Mouse (Mus musculus) heart, embryonic 13.5 days (tissue): Measurements from ENCODE around the gene 1700037H04Rik. TPM values are rescaled to one million over a fixed set of nuclear protein-coding genes. Genes with fewer than 3 reads are reported as not detected.

Experiments used
- ATAC-seq: fragments of 200-750 bp; cut with Nextera tagmentation; 2 replicates; pipeline ENCODE4 v1.8.0; 2017; ENCODE audit warnings: moderate TSS enrichment; ENCODE audit not compliant: insufficient number of reproducible peaks, low FRiP score, low TSS enrichment; ENCODE audit errors: extremely low read depth
- H3K27ac ChIP-seq: fragments of 300-500 bp; sonication (generic); replicated peaks from 2 replicates; pipeline ENCODE4 v1.5.1; 2015; ENCODE audit warnings: moderate library complexity, mild to moderate bottlenecking, inconsistent platforms
- H3K27me3 ChIP-seq: fragments of 300-500 bp; sonication (generic); replicated peaks from 2 replicates; pipeline ENCODE4 v1.6.1; 2015; ENCODE audit warnings: mild to moderate bottlenecking, inconsistent platforms
- H3K36me3 ChIP-seq: fragments of 300-500 bp; sonication (generic); 2 replicates; pipeline ENCODE4 v1.6.1; 2015; ENCODE audit warnings: mild to moderate bottlenecking, inconsistent platforms
- H3K4me1 ChIP-seq: fragments of 300-500 bp; sonication (generic); 2 replicates; pipeline ENCODE4 v1.6.1; 2015; ENCODE audit warnings: inconsistent platforms
- H3K4me2 ChIP-seq: fragments of 300-500 bp; sonication (generic); 2 replicates; pipeline ENCODE4 v1.6.1; 2015; ENCODE audit warnings: inconsistent platforms, mild to moderate bottlenecking, moderate library complexity
- H3K4me3 ChIP-seq: fragments of 300-500 bp; sonication (generic); 2 replicates; pipeline ENCODE4 v1.5.1; 2015; ENCODE audit warnings: moderate library complexity, mild to moderate bottlenecking, inconsistent platforms
- H3K9ac ChIP-seq: fragments of 300-500 bp; sonication (generic); 2 replicates; pipeline ENCODE4 v1.6.1; 2015; ENCODE audit warnings: inconsistent platforms, mild to moderate bottlenecking, moderate library complexity
- H3K9me3 ChIP-seq: fragments of 300-500 bp; sonication (generic); 2 replicates; pipeline ENCODE4 v1.6.1; 2016; ENCODE audit warnings: inconsistent platforms
- WGBS: fragments of 180-500 bp; shearing (Covaris S2); methylation state at CpG from one replicate; pipeline ENCODE4 v1.1.7; 2015; ENCODE audit warnings: mixed read lengths; 5-methylcytosine and 5-hydroxymethylcytosine counted together
- polyA plus RNA-seq: library from polyadenylated mRNA; unstranded; fragments of >200 nt; fragmentation: Nextera tagmentation; extraction: Ambion mirVana; gene quantifications from 2 replicates; pipeline ENCODE4 v1.2.1, GENCODE M21; 2015

Gene 1700037H04Rik
- polyA plus RNA-seq, 1 experiment from 2014 or later = 69.0 TPM

- peaks cover 14% of the 10 kb centered on the region for H3K4me1 ChIP-seq
- no peaks in the 10 kb centered on the region for H3K36me3 ChIP-seq
- H3K4me3 ChIP-seq = no peak overlapping the region
- peaks cover 2% of the 10 kb centered on the region; the same call in 1 of the 2 replicates for H3K27me3 ChIP-seq
- H3K9me3 ChIP-seq = peaks cover 9% of the 10 kb centered on the region; the same call in 1 of the 2 replicates
- H3K27ac ChIP-seq = no peak overlapping the region
- WGBS = 63% methylated on average over 7 of the region's 7 CpGs
- no peak overlapping the region for H3K4me2 ChIP-seq
- ATAC-seq = no peak
- no peak overlapping the region for H3K9ac ChIP-seq
These were observed 4.0 kb upstream of the 1700037H04Rik start for GRCm38 (mm10) chr2:131163924-131164323.

GRCm38 (mm10) chr2:131160671-131161111 is 810 bp upstream of the 1700037H04Rik start:
- H3K27ac ChIP-seq = peak overlapping the region; percentile 92
- peak overlapping the region; percentile 84 for H3K9ac ChIP-seq
- peaks cover 9% of the 10 kb centered on the region; the same call in 1 of the 2 replicates for H3K9me3 ChIP-seq
- H3K4me3 ChIP-seq = peak overlapping the region; percentile 82
- peaks cover 44% of the 10 kb centered on the region for H3K4me1 ChIP-seq
- 1% methylated on average over 17 of the region's 17 CpGs for WGBS
- H3K36me3 ChIP-seq = peaks cover under 1% of the 10 kb centered on the region; the same call in 1 of the 2 replicates
- ATAC-seq = 0 out of 2 replicates have a peak, but pooled peaks have one; percentile 2
- H3K27me3 ChIP-seq = no peaks in the 10 kb centered on the region
- H3K4me2 ChIP-seq = peak overlapping the region; percentile 85

GRCm38 (mm10) chr2:131159491-131159910 is 380 bp downstream of the 1700037H04Rik start:
- Histone ChIP-seq H3K4me1 (peaks cover 53% of the 10 kb centered on the region), H3K27ac (peak overlapping the region; percentile 92), H3K4me3 (peak overlapping the region; percentile 82), H3K27me3 (no peaks in the 10 kb centered on the region), H3K36me3 (peaks cover 13% of the 10 kb centered on the region), H3K4me2 (peak overlapping the region; percentile 85), H3K9me3 (peaks cover under 1% of the 10 kb centered on the region; the same call in 1 of the 2 replicates), H3K9ac (peak overlapping the region; percentile 93)
- WGBS = under 1% methylated on average over 18 of the region's 18 CpGs
- peak; percentile 53 for ATAC-seq

- Histone ChIP-seq H3K27me3 (no peaks in the 10 kb centered on the region), H3K9me3 (no peaks in the 10 kb centered on the region), H3K27ac (no peak overlapping the region), H3K4me3 (no peak overlapping the region), H3K36me3 (peaks cover 28% of the 10 kb centered on the region), H3K4me2 (peak overlapping the region; percentile 85), H3K9ac (no peak overlapping the region), H3K4me1 (peaks cover 57% of the 10 kb centered on the region)
- no peak for ATAC-seq
- 84% methylated on average over 7 of the region's 7 CpGs for WGBS
These were observed 2.9 kb downstream of the 1700037H04Rik start for GRCm38 (mm10) chr2:131156987-131157386.

- H3K9ac ChIP-seq = no peak overlapping the region
- WGBS = 91% methylated on average over 4 of the region's 4 CpGs
- H3K9me3 ChIP-seq = no peaks in the 10 kb centered on the region
- no peak for ATAC-seq
- peaks cover 57% of the 10 kb centered on the region for H3K36me3 ChIP-seq
- no peak overlapping the region for H3K4me2 ChIP-seq
- no peak overlapping the region for H3K4me3 ChIP-seq
- H3K27me3 ChIP-seq = no peaks in the 10 kb centered on the region
- peaks cover 45% of the 10 kb centered on the region for H3K4me1 ChIP-seq
- no peak overlapping the region for H3K27ac ChIP-seq
These were observed 5.8 kb downstream of the 1700037H04Rik start for GRCm38 (mm10) chr2:131154036-131154435.

GRCm38 (mm10) chr2:131152166-131152730 is 7.6 kb downstream of the 1700037H04Rik start:
- peaks cover 34% of the 10 kb centered on the region for H3K4me1 ChIP-seq
- H3K4me2 ChIP-seq = no peak overlapping the region
- H3K9ac ChIP-seq = no peak overlapping the region
- WGBS = 75% methylated on average over 7 of the region's 7 CpGs
- H3K27ac ChIP-seq = no peak overlapping the region
- no peak for ATAC-seq
- no peaks in the 10 kb centered on the region for H3K27me3 ChIP-seq
- H3K4me3 ChIP-seq = no peak overlapping the region
- no peaks in the 10 kb centered on the region for H3K9me3 ChIP-seq
- H3K36me3 ChIP-seq = peaks cover 75% of the 10 kb centered on the region

GRCm38 (mm10) chr2:131149254-131149578 is 10.7 kb downstream of the 1700037H04Rik start:
- Histone ChIP-seq H3K9me3 (no peaks in the 10 kb centered on the region), H3K27ac (no peak overlapping the region), H3K9ac (no peak overlapping the region), H3K27me3 (no peaks in the 10 kb centered on the region), H3K4me2 (no peak overlapping the region), H3K4me1 (peaks cover 10% of the 10 kb centered on the region), H3K36me3 (peaks cover 91% of the 10 kb centered on the region), H3K4me3 (no peak overlapping the region)
- 91% methylated on average over 3 of the region's 3 CpGs for WGBS
- ATAC-seq = no peak

GRCm38 (mm10) chr2:131148353-131149253 is 11.3 kb downstream of the 1700037H04Rik start:
- WGBS = 73% methylated on average over 8 of the region's 8 CpGs
- Histone ChIP-seq H3K27ac (peak overlapping the region; percentile 53), H3K4me1 (peaks cover 10% of the 10 kb centered on the region), H3K9me3 (no peaks in the 10 kb centered on the region), H3K27me3 (no peaks in the 10 kb centered on the region), H3K36me3 (peaks cover 97% of the 10 kb centered on the region), H3K9ac (no peak overlapping the region), H3K4me3 (no peak overlapping the region), H3K4me2 (no peak overlapping the region)
- ATAC-seq = no peak

GRCm38 (mm10) chr2:131147043-131147365 is 12.9 kb downstream of the 1700037H04Rik start:
- H3K9ac ChIP-seq = no peak overlapping the region
- no peak overlapping the region for H3K4me2 ChIP-seq
- no peak overlapping the region for H3K4me3 ChIP-seq
- ATAC-seq = no peak
- no peaks in the 10 kb centered on the region for H3K9me3 ChIP-seq
- no peaks in the 10 kb centered on the region for H3K27me3 ChIP-seq
- peaks cover 98% of the 10 kb centered on the region for H3K36me3 ChIP-seq
- 89% methylated on average over 8 of the region's 8 CpGs for WGBS
- H3K4me1 ChIP-seq = peaks cover 17% of the 10 kb centered on the region
- H3K27ac ChIP-seq = no peak overlapping the region

- H3K27me3 ChIP-seq = no peaks in the 10 kb centered on the region
- H3K4me1 ChIP-seq = peaks cover 19% of the 10 kb centered on the region
- no peaks in the 10 kb centered on the region for H3K9me3 ChIP-seq
- H3K9ac ChIP-seq = no peak overlapping the region
- H3K27ac ChIP-seq = no peak overlapping the region
- H3K4me3 ChIP-seq = no peak overlapping the region
- no peak overlapping the region for H3K4me2 ChIP-seq
- peaks cover 94% of the 10 kb centered on the region for H3K36me3 ChIP-seq
- 74% methylated on average over 21 of the region's 21 CpGs for WGBS
- no peak for ATAC-seq
These were observed 13.5 kb downstream of the 1700037H04Rik start for GRCm38 (mm10) chr2:131146193-131147042.

GRCm38 (mm10) chr2:131145536-131145935 is 14.3 kb downstream of the 1700037H04Rik start:
- no peak overlapping the region for H3K4me2 ChIP-seq
- H3K36me3 ChIP-seq = peaks cover 94% of the 10 kb centered on the region
- ATAC-seq = no peak
- no peak overlapping the region for H3K27ac ChIP-seq
- H3K9ac ChIP-seq = no peak overlapping the region
- H3K9me3 ChIP-seq = no peaks in the 10 kb centered on the region
- peaks cover 28% of the 10 kb centered on the region for H3K4me1 ChIP-seq
- WGBS = 69% methylated on average over 2 of the region's 2 CpGs
- H3K4me3 ChIP-seq = no peak overlapping the region
- H3K27me3 ChIP-seq = no peaks in the 10 kb centered on the region
